Mouse (Mus musculus) B cell, adult 2 months (primary cell): ENCODE results near the gene Ints3.

Experiments
- DNase-seq, 2 experiments: peaks; one replicate each; pipeline ENCODE4 v3.0.0; 2022

The Ints3 gene

GRCm38 (mm10) chr3:90443977-90444376 is 10.6 kb upstream of the Ints3 start:
- DNase-seq: no peak

- DNase-seq: no peak
Measured at GRCm38 (mm10) chr3:90440756-90441155, 7.3 kb upstream of the Ints3 start.

DNA sequence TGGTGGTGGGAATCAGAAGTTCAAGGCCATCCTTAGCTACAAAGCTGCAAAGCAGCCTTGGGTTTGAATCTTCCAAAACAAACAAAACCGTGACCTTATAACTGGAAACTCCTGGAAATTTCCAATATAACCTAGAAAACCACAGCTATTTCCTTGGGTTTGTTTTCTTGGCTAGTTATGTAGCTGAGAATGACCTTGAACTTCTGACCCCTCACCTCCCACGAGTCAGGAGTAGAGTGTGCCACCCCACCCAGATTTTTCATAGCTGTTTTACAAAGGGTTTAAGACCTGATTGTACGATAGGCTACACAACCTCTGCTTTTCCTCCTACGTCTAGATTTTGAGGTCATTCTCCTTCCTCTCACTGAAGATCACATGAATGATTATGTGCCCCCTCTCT is 3.7 kb upstream of the Ints3 start:
- DNase-seq: no peak

DNA sequence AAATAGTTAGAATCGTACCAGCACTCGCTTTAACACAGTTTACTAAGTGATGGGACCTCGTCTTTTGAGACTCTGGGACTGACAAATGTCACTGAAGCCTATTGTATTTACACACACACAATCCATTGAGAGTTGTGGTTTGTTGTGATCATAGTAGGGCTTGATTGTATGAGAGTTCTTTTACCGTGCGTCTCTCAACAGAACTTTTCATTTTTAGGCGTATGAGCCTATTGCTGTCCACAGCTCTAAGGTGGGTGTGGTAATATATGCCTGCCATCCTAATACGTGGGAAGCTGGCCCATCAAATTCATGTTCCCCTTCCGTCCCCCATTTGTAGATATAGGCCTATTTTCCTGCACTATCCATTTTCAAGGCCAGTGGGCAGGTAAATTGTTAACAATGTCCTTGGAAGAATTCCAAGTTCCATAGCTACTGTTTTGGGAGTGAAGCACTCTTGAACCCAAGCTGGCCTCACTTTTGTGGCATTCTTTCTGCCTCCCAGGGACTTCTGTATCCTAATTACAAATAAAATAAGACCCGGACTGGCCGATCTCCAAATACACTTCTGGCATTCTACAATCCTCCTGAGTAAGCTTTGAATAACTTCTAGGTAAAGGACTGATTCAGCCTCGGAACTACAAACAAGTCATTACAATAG is 780 bp upstream of the Ints3 start:
- no peak for DNase-seq

- DNase-seq: no peak
Measured at GRCm38 (mm10) chr3:90432811-90433219, 607 bp downstream of the Ints3 start.

DNA sequence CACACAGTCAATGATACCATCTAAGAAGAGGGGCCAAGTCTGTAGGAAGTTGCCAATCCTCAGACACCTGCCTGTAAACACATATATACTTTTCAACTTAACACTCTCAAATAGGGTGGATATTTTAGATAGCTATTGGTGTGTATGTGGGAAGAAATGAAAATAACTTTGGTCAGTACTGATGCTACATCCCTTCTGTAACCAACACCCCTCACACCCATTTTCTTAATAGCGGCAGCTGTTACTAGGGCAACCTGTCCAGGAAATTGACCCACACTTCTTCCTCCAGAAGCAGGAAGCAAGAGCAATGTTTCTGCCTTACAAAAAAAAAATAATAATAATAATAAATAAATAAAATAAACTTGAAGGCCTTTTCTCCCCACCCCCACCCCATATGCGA is 1.1 kb downstream of the Ints3 start:
- no peak for DNase-seq

GRCm38 (mm10) chr3:90429576-90429975 is 3.8 kb downstream of the Ints3 start:
- no peak for DNase-seq

DNA sequence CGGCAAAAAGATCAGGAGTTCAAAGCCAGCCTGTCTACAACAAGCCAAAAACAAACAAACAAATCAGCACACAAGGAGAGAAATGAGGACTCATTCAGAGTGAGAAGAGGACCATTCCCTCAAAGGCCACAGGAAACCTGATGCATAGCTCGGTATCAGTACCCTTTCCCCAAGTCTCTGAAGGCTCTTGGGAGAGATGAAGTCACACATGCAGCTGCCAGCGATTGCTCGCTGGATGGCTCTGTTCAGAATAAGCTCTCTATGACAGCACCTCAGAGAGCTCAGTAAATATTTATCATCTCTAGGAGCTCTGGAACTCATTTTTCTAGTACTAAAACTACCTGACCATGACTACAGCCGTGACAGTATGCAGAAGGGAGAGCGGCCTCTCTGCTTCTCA is 5.2 kb downstream of the Ints3 start:
- no peak for DNase-seq

GRCm38 (mm10) chr3:90427574-90427973 is 5.8 kb downstream of the Ints3 start:
- no peak for DNase-seq

- DNase-seq: no peak
Measured at GRCm38 (mm10) chr3:90425499-90425898, 7.9 kb downstream of the Ints3 start.

DNA sequence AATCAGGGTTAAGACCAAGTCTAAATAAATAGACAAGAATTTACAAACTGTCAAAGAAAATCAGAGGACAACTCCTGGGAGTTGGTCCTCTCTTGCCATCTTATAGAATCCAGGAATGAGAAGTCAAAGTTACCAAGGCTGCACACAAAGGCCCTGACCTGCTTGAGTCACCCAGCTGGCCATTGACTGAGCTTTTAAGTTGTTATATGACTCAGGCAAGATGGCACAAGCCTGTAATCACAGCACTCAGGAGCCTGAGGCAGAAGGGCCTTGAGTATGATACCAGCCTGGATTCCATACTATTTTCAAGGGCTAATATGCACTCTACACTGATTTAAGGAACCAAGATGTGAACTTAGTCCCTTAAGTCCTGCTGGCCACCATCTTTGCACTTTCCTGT is 9.9 kb downstream of the Ints3 start:
- no peak for DNase-seq

GRCm38 (mm10) chr3:90420696-90421095 is 12.7 kb downstream of the Ints3 start:
- DNase-seq: no peak

- DNase-seq: no peak
Measured at GRCm38 (mm10) chr3:90413011-90413396, 20.4 kb downstream of the Ints3 start.

GRCm38 (mm10) chr3:90412312-90413010 is 21.0 kb downstream of the Ints3 start:
- DNase-seq: peak; percentile 77 to 80

GRCm38 (mm10) chr3:90408721-90409120 is 24.7 kb downstream of the Ints3 start:
- no peak for DNase-seq

- DNase-seq: no peak
Measured at GRCm38 (mm10) chr3:90406414-90406813, 27.0 kb downstream of the Ints3 start.

DNA sequence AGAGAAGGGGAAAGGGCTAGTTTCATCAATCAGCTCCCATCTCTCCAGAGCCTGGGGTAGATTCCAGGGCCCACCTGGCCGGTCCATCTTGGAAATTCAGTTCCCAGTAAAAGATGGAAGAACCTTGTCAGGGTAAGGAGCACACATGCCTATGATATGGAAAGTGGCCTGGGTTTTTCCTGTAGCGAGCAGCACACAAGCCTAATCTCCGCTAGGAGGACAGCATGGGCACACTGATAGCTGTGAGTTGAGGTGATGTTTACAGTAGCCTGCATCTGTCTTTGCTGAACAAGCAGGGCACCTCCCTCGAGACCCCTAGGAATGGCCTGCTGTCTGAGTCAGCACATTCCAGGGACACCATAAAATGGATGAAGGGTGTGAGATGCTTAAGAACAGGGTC is 28.8 kb downstream of the Ints3 start:
- no peak for DNase-seq

GRCm38 (mm10) chr3:90404121-90404520 is 29.3 kb downstream of the Ints3 start:
- no peak for DNase-seq

GRCm38 (mm10) chr3:90400993-90401392 is 32.4 kb downstream of the Ints3 start:
- DNase-seq: no peak

GRCm38 (mm10) chr3:90395629-90396028 is 37.8 kb downstream of the Ints3 start:
- DNase-seq: no peak

GRCm38 (mm10) chr3:90392661-90393060 is 40.8 kb downstream of the Ints3 start:
- no peak for DNase-seq

DNA sequence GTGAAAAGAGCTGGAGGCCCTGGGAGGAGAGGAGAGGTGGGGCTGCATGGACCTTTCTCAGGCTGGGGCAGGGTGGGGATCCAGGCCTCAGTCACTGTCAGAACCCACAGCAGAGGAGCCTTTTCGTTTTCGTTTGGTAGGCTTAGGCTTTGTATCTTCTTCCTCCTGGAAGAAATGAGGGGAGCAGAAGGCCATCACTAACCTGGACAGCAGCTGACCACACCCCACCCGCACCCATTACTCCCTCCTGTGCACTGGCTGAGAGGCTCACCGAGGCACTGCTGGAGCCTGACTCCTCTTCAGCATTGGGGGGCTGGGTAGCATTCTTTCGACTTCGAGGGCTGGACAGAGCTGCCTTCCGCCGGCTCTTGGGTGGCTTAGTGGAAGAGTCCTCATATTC is 41.5 kb downstream of the Ints3 start:
- no peak for DNase-seq

GRCm38 (mm10) chr3:90391004-90391403 is 42.4 kb downstream of the Ints3 start:
- DNase-seq: no peak
